ENCODE assay signal across 9 mouse cellular contexts in the genomic region with DNA sequence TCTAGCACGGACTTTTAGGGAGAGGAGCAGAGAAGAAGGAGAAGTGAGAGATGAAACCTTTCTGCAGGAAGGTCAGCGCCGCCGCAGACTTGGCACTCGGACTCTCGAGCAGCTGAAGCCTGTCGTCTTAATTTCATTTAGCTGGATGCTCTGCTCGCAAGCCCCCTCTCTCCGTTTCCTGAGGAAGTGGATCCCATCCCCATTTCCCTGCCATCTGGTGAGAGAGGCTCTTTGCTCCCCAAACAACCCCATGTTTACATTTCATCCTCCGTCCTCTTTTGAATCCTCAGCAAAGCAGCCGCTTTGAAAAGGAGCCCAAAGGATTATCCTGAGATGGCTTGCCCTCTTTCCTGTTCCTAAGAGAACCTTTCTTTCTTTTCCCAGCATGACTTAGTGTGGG. TPM values are rescaled to one million over a fixed set of nuclear protein-coding genes. Genes with fewer than 3 reads are reported as not detected.
A peak's percentile ranks its signal among the peaks of the same experiment; 100 is the strongest.
DNase-seq lines count a peak whose midpoint lies in the region; ATAC-seq lines count a peak whose summit lies in the region.
"Had no signal": no experiment of that assay in that cellular context is flagged by ENCODE, and none has a peak within 500 bp of the region (broad histone marks: within the 10 kb centered on the region; RNA-seq: fewer than 3 reads in every experiment).

No protein-coding gene starts in this region.

- H3K27ac ChIP-seq in hindbrain, embryonic 12.5 days: no peak overlapping the region
- peak overlapping the region; percentile 48 for H3K27ac ChIP-seq in macrophage

- ATAC-seq in common myeloid progenitor, adult 5-6 weeks (replicated peaks; ENCODE audit: low read depth, poor library complexity, severe bottlenecking): peak; percentile 18; the same call in 1 of the 2 replicates
- ATAC-seq in hindbrain, embryonic 12.5 days (ENCODE audit: low FRiP score): no peak

- intact Hi-C loops in gastrocnemius, postnatal 14 days (cut with DNase I; ENCODE audit: low total_unique reads): no loop called here
- intact Hi-C loops in gastrocnemius, postnatal 36 days (cut with DNase I): no loop called here

- 38% methylated on average over 11 of the region's 11 CpGs for WGBS in hindbrain, embryonic 12.5 days
- WGBS in macrophage (ENCODE audit: missing documents): 18% methylated on average over 11 of the region's 11 CpGs

- H3K4me1 ChIP-seq in hindbrain, embryonic 12.5 days: 0 out of 2 replicates have a peak, but pooled peaks cover 3% of the 10 kb centered on the region

- H3K36me3 ChIP-seq in hindbrain, embryonic 12.5 days: no peaks in the 10 kb centered on the region
- H3K36me3 ChIP-seq in macrophage (ENCODE audit: inconsistent target): no peaks in the 10 kb centered on the region

- no peak overlapping the region for H3K9ac ChIP-seq in hindbrain, embryonic 12.5 days

- H3K9me3 ChIP-seq in hindbrain, embryonic 12.5 days (replicated peaks): no peaks in the 10 kb centered on the region

- peak; percentile 95 for DNase-seq in heart, adult 11 months
- DNase-seq in heart, adult 8-10 months (ENCODE audit: low spot score): no peak
- no peak for DNase-seq in adrenal gland, adult 8-10 months
- DNase-seq in gastrocnemius, postnatal 14 days: no peak
- DNase-seq in gastrocnemius, postnatal 36 days: no peak
- DNase-seq: adrenal gland, postnatal 14 days had no signal

- no peaks in the 10 kb centered on the region for H3K79me2 ChIP-seq in macrophage (ENCODE audit: inconsistent target)

- no peak overlapping the region for H3K4me3 ChIP-seq in hindbrain, embryonic 12.5 days
- H3K4me3 ChIP-seq in macrophage (ENCODE audit: inconsistent target): no peak overlapping the region

- H3K4me2 ChIP-seq in hindbrain, embryonic 12.5 days (replicated peaks): peak overlapping the region; percentile 22; the same call in 1 of the 2 replicates

- H3K27me3 ChIP-seq in hindbrain, embryonic 12.5 days: no peaks in the 10 kb centered on the region

RNA-seq across cellular contexts. Expression of gene Kitl, which starts 16.2 kb away (rescaled TPM):
- total RNA-seq in heart, adult 8-10 months (2022): 10 to 100 TPM; 45.9 to 70.1 (median 61.3) TPM
- total RNA-seq in common myeloid progenitor, adult 5-6 weeks (2017): 0.09 and 1.5 TPM in 2 replicates
- polyA plus RNA-seq in hindbrain, embryonic 12.5 days (2016; fragmentation: Nextera tagmentation; extraction: Ambion mirVana): 14.7 and 16.0 TPM in 2 replicates
- 10 to 100 TPM in 8 of 26 experiments, 1 to 10 TPM in 18; 1.5 to 27.8 (median 8.0) TPM for total RNA-seq in macrophage (2018; cell fraction: chromatin; rRNA removed)
- 10 to 100 TPM in 7 of 26 experiments, 1 to 10 TPM in 19; 5.1 to 11.6 (median 8.4) TPM for total RNA-seq in macrophage (2018; cell fraction: cytosol; rRNA removed)
- 10 to 100 TPM in 12 of 26 experiments, 1 to 10 TPM in 14; 5.1 to 28.1 (median 9.5) TPM for total RNA-seq in macrophage (2018; cell fraction: nucleus; rRNA removed)
- 6.4 to 8.9 TPM (median 6.8 TPM) in 3 replicates for polyA plus RNA-seq in macrophage (2018)
- 10 to 100 TPM; 19.6 to 26.7 (median 22.6) TPM for total RNA-seq in adrenal gland, adult 8-10 months (2022)
- total RNA-seq in gastrocnemius, postnatal 14 days (2021): 10 to 100 TPM; 29.9 to 34.8 TPM
- total RNA-seq in gastrocnemius, postnatal 36 days (2021): 10 to 100 TPM; 21.1 to 23.7 TPM
